Mouse (Mus musculus) gastrocnemius, adult 8-10 months (tissue): Measurements from ENCODE around the gene Egflam. TPM values are rescaled to one million over a fixed set of nuclear protein-coding genes. Genes with fewer than 3 reads are reported as not detected.

ENCODE experiments used
- DNase-seq, 2 experiments: peaks; one replicate each; pipeline ENCODE4 v3.0.0; 2022; ENCODE audit warnings: low spot score in 2 of 2
- total RNA-seq, 4 experiments: library from RNA; stranded (reverse); gene quantifications; 2 replicates each; pipeline ENCODE4 v1.2.4; 2022

Egflam gene
- total RNA-seq, 4 experiments from 2014 or later, result 14.2 to 21.0 (median 19.4) TPM

- no peak for DNase-seq
Measured at GRCm38 (mm10) chr15:7187682-7188081, 210.5 kb downstream of the Egflam start.

DNA sequence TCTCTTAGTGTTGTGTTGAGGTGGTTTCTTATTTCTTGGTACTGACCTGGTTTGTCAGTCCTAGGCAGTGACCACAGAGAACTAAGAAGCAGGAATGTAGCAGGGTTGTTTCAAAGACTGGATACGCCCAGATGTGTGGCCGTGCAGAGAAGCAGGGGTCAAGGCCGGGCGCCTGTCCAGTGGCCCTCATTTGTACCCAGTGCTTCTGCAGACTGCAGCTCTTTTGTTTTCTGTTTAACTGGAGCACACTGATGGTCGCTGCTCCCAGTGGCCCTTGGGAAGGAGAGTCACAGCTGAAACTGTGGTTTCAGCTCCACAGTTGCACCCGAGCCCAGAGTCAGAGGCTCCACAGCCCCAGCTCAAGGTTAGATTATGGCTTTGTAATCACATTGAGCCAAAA lies 217.6 kb downstream of the Egflam start:
- DNase-seq, result no peak

DNA sequence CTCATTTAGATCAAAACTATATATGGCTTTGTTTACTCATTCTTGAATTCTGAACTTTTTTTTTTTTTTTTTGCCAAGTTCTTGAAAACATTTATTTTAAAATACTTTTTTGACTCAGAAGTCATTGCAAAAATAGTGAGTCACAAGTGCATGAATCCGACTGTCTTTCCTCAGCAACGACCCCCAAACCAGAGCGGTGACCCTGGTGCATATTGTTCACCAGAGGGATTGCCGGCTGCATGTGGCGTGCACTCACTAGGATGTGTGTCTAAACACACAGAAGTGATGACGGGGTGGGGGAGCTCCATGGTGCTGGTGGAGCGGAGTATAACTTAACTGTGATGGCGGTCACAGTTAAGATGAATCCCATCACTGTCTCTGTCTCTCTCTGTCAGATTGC lies 224.4 kb downstream of the Egflam start:
- no peak for DNase-seq

DNA sequence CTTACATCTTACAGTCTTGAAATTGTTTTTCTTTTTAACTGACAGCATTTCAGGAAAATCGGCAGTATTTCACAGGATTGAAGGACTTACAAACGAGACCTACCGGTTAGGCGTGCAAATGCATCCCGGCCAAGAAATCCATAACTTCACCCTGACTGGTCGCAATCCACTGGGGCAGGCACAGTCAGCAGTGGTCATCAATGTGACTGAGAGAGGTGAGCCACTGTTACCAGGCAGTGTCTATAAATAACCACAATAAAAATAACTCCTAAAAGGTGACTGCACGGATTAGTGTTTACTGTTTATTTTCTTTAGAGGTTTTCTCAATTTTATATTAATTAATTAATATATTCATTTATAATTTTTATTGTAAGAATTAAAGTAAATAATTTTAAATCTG lies 224.8 kb downstream of the Egflam start:
- no peak for DNase-seq

- DNase-seq, result no peak
Measured at GRCm38 (mm10) chr15:7172875-7173274, 225.3 kb downstream of the Egflam start.

GRCm38 (mm10) chr15:7167906-7168532 lies 230.2 kb downstream of the Egflam start:
- DNase-seq, result no peak

GRCm38 (mm10) chr15:7167238-7167905 lies 230.8 kb downstream of the Egflam start:
- DNase-seq, result no peak

- no peak for DNase-seq
Measured at GRCm38 (mm10) chr15:7166735-7167134, 231.5 kb downstream of the Egflam start.

- DNase-seq, result no peak
Measured at GRCm38 (mm10) chr15:7163851-7164250, 234.3 kb downstream of the Egflam start.

DNA sequence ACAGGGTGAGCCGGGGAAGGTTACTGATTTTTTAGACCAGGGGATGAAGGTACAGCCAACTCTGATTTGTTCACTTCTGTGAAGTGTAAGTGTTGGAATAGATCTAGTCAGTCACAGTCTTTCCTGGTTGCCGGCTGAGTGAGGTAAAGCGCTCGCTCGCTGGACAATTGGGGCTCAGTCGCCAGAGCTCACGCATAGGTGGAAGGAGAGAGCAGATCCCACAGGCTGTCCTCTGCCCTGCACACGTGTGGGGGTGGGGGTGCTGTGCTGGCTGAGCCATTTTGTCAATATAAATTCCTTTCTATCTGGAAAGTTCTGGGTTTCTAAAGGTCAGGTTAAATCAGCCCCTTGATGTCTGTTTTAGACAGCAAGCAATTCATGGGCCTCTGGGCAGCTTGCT lies 237.9 kb downstream of the Egflam start:
- DNase-seq, result no peak

GRCm38 (mm10) chr15:7159869-7160268 lies 238.3 kb downstream of the Egflam start:
- no peak for DNase-seq

GRCm38 (mm10) chr15:7157658-7158057 lies 240.5 kb downstream of the Egflam start:
- no peak for DNase-seq
